Mouse (Mus musculus) heart, postnatal 0 days (tissue): ENCODE measurements around the gene Dph3.

ENCODE experiments used
- CTCF ChIP-seq: IDR thresholded peaks from 2 replicates; pipeline ENCODE4 v1.5.1; 2016; ENCODE audit warnings: antibody characterized with exemption, control low read depth, low read depth
- EP300 ChIP-seq: IDR thresholded peaks from 2 replicates; pipeline ENCODE4 v1.6.1; 2016; ENCODE audit warnings: antibody characterized with exemption, low read depth

- TF ChIP-seq CTCF, result no peak
- TF ChIP-seq EP300, result no peak
These were observed 18.0 kb upstream of the Dph3 start for GRCm38 (mm10) chr14:32103556-32103955.
